Mouse (Mus musculus) embryo, embryonic 11 days (tissue): ENCODE measurements around the gene Ino80d.

Source experiments
- DNase-seq: peaks from one replicate; pipeline ENCODE4 v3.0.0-alpha.2; 2015

Ino80d gene

DNA sequence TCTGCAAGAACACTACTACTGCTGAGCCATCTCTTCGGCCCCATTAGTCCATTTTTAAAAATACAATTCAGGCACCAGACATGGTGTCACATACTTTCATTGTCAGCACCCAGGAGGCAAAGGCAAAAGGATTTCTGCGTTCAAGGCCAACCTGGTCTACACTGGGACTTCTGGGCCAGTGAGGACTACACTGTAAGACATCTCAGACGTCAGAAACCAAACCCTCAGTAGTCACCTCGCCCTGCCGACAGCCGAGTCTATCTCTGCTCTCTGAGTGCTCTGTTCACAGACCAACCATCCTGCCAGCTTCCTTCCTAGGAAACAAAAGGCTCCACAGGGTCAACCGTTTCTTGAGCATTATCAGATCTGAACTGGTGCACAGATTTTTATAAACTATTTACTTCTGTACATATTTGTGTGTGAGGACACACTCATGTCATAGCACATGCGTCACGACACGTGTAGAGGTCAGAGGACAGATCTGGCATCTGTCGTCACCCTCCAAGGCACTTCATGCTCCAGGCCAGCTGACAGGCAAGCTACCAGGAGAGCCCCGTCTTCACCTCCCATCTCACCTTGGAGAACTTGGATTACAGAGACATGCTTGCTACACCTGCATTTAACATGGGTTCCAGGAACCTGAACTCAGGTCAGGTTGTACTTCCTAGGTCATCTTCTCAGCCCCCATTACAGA, 11.6 kb downstream of the Ino80d start:
- DNase-seq: no peak

GRCm38 (mm10) chr1:63100196-63100595, 14.3 kb downstream of the Ino80d start:
- no peak for DNase-seq

DNA sequence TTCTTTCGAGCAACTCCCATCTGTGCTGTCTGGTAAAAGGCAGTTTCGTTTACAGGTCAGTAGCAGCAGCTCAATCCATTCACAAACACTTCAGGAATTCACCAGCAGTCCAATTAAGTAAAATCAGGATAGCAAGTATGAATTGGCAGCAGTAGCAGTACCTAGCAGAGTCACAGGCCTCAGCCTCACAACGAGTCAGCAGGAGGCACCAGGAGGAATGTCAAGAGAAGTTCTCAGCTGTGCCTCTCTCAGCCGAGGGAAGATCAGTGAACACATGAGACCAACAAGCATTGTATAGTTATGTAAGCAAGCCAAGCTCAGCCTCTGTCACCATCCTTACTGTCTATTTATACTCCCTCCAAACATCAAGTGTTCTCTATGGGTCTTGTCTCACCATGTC, 15.6 kb downstream of the Ino80d start:
- no peak for DNase-seq

DNA sequence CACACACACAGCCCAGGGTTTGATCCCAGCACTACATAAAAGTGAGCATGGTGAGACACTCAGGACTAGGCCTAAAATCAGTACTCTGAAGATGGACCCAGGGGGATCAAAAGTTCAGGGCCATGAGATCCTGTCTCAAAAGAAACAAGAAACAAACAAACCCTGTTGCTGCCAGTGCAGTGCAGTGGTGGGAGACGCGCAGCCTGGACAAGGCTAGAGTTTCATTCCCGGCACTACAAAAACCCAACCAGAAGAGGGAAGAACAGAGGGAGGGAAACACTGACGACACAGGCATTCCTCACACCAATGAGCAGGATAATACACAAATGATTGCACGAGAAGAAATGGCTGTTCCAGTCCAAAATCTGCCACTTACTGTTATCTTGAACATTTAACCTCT, 18.4 kb downstream of the Ino80d start:
- no peak for DNase-seq

DNA sequence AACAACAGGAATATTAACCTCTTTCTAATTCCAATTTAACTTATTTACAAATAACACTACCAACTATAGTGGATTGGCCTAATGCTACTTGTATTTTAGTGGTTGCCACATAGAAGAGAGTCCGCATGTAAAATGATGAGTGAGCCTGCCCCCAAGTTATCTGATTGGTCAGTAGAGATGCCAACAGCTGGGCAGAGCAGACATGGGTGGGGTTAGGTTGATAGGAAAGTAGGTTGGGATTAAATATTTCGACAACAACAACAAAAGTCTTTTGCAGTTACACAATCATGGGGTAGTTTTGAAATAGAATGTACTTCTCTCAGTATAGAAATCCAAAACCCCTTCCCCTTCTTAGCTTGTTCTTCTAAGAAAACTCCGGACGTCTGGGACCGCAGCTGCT, 24.7 kb downstream of the Ino80d start:
- no peak for DNase-seq

DNA sequence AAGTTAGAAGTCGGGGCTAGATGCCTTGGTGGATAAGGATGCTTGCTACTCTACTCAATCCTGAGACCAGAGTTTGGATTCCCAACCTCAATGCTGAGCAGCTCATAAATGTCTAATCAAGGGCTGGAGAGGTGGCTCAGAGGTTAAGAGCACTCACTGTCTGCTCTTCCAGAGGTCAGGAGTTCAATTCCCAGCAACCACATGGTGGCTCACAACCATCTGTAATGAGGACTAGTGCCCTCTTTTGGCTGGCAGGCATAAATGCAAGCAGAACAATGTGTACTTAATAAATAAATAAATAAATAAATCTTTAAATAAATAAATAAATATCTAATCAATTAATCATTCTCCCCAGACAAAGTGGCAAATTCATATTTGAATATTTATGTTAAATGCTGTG, 25.9 kb downstream of the Ino80d start:
- no peak for DNase-seq

DNA sequence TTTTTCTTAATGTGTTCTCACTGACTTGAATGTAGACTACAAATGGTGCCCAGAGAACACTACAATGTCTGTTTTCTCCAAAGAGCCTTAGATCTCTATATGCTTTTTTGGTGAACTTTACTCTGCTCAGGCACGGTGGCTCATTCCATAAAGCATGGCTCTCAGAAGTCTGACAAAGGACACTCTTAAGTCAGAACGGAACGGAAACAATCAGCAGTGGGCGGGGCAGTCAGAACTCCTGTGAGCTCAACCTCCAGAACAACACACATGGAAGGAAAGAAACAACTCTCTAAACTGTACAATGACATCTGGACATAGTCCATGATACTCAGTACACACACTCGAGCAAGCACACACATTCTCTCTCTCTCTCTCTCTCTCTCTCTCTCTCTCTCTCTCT, 34.2 kb downstream of the Ino80d start:
- DNase-seq: no peak

- DNase-seq: no peak
These were observed 38.1 kb downstream of the Ino80d start for GRCm38 (mm10) chr1:63076383-63076782.

DNA sequence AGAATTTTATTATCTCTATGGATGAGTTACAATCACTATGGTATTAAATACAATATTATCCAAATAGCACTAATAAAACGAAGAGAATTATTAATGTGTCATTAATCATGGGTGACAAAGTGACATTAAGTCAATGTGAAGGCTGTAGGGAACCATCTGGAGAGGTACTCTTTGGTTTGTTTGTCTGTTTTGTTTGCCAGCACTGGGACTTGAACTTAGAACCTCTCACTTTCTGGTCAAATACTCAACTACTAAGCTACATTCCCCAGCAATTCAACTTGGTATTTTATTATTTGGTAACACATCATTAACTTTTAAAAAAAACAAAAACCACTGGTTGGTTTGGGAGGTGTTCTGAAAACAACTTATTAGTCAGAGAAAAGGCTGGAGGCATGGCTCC, 43.1 kb downstream of the Ino80d start:
- no peak for DNase-seq

DNA sequence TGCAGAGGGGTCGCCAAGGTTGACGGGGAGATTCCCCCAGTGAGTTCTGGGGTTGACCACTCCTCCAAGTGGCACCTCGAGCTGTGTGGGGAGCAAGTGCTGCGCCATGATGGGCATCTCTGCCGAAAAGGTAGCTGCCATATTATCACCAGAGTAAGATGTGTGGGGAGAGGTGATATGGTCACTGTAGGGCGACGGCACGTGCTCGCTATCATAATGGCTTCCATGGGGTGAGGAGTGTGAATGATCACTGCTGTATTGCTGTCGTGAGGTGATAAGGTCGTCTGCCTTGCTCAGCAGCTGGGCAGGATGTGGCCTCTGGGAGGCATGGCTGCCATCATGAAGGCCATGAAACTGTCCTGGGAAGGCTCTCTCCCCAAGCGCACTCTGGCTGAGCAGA, 56.1 kb downstream of the Ino80d start:
- no peak for DNase-seq

GRCm38 (mm10) chr1:63057849-63058248, 56.6 kb downstream of the Ino80d start:
- no peak for DNase-seq

DNA sequence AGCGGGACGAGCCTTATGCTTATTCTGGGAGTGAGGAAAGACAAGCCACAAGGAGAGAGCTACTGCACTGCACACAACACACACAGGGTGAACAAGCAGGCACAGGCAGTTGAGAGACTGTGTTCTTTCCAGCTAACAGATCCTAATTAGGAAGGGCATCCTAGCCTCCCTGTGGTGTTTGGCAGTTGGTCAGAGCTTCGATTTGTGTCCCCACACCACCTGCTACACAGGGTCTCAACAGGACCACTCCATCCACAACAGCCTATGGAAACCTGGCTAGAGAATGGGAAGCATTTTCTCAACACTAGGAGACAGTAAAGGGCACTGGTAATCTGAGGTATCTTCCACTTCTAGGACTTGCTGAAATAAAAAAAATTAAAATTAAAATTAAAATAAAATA, 57.1 kb downstream of the Ino80d start:
- no peak for DNase-seq

GRCm38 (mm10) chr1:63055386-63055785, 59.1 kb downstream of the Ino80d start:
- DNase-seq: no peak

DNA sequence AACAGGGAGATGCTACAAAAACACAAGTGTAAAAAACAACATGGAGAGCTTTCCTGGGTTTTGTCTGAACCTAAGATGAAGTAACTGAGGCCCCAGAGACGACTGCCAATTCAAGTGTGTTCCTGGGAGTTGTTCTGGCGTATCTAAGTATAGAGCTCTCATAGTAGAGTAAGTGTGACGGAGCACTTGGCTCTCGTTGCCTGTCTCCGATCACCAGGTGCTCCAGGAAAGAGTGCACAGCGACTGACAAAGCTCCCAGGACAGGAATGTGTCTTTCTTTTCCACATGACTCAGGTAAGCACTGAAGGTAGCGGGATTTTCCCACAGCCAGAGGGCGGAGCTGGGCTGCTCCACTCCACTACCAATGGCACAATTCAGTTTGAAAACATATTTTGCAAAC, 63.6 kb downstream of the Ino80d start:
- no peak for DNase-seq

- no peak for DNase-seq
These were observed 64.5 kb downstream of the Ino80d start for GRCm38 (mm10) chr1:63049977-63050376.

DNA sequence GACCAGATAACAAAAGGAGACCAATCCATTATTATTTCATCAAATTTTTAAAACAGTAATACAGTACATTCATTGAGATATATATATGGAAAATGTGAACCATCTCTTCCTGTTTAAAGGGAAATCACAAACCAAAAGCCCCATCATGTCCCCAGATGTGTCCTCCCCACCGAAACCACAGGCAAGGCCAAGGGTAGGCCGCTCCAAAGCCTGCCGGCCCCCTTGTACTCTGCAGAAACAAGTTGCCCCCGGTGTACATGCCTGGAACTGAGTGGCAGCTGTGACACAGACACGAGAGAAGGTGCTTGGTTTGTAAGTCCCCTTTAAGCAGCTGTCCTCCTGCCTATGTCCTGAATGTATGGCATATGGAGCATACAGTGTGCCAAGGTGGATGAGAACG, 66.5 kb downstream of the Ino80d start:
- no peak for DNase-seq

- DNase-seq: no peak
These were observed 81.5 kb downstream of the Ino80d start for GRCm38 (mm10) chr1:63032929-63033328.

- DNase-seq: no peak
These were observed 94.6 kb downstream of the Ino80d start for GRCm38 (mm10) chr1:63019916-63020315.

DNA sequence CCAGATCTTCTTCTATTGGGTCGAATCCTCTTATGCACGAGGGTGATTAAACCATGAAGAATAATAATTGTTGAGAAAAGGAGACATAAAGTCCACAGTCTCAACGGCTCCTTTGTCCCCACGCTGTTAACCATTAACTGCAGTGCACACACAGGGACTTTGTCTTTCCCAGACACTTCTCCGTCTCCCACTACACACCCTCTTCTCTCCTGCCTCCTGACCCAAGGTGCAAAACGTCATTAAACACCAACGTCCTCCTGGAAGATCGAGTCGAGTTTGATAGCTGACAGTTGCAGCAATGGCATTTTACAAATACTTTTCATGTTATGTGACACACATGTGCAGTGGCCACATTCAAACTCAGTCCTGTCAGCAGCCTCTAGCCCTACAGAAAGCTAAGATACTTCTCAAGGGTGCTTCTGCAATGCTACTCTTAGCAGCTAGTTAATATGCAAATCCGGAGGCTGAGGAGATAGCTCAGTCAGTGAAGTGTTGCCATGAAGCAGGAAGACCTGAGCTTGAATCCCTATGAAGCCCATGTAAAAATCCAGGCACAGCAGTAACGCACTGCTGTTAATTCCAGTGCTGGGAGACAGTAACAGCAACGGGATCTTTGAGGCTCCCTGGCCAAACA, 109.3 kb downstream of the Ino80d start:
- no peak for DNase-seq

DNA sequence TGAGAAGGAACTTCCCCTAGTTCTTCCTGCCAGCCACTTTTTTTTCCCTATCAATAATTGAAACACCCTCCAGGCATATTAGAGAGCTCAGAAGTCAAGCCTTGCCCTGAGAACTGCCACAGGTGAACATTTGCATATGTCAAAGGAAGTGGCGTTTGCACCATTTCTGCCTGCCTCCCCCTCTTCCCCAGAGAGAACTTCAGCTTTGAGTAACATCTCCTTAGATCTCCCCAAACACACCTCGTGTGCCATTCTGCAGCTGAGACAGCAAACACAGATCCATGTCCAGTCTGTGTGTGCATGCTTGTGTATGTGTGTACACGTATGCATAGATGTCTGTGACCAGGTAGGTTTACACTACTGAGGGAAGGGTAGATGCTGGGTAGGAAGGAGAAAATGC, 112.6 kb downstream of the Ino80d start:
- no peak for DNase-seq

- DNase-seq: no peak
These were observed 121.1 kb downstream of the Ino80d start for GRCm38 (mm10) chr1:62993348-62993747.

DNA sequence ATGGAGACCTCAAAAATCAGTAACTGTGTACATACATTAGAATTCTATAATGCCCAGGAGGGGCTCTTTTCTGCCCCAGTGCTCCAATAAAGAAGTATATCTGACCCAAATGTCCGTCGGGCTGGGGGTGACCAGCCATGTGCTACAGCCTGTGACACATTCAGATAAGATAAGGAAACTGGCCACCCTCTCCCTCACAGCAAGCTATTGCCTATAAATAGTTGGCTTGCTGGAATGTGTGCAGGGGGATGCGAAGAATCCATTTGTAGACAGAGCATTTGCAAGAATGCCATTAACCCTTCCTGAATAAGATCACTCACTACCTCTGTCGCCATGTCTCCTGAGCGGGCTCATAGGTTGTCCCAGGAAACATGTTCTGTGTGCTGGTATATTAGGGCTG, 121.8 kb downstream of the Ino80d start:
- DNase-seq: no peak

GRCm38 (mm10) chr1:62991021-62991420, 123.4 kb downstream of the Ino80d start:
- no peak for DNase-seq

DNA sequence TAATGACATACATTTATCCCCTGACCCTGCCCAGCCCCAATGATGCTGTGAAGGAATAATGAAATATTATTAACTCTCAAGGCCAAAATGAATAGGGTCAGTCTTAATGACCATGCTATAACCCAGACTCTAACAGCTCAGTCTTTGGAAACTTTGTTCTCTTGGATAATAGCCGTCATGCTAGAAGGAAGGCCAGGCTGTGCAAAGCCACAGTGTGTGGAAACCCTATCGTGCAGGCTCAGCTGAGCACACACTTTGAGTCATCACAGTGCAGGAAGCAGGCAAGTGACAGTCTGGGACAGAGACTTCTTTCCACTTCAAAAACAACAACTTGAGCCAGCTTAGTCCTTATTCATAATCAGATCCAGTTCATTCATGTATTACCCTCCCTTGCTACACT, 126.9 kb downstream of the Ino80d start:
- no peak for DNase-seq

DNA sequence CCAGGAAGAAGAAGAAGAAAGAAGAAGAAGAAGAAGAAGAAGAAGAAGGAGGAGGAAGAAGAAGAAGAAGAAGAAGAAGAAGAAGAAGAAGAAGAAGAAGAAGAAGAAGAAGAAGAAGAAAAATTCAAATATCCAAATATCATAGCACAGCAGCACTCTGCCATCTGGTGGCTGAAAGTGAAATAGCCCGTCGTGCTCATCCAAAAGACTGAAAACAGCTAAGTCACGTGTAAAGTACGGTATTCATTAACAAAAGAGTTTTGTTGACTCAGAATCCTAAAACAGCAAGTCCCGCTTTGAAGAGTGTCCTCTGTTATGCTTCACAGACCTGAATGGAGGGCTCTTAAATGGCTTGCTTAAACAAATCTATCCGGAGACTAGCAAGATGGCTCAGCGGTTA, 128.2 kb downstream of the Ino80d start:
- DNase-seq: peak; percentile 77
